Mouse (Mus musculus): ENCODE results near the gene S100a10.
"Not testable (repeated sequence)": the region's sequence is repeated elsewhere in the genome, so short reads cannot be mapped to it uniquely, and the experiment has no call there.

DNA sequence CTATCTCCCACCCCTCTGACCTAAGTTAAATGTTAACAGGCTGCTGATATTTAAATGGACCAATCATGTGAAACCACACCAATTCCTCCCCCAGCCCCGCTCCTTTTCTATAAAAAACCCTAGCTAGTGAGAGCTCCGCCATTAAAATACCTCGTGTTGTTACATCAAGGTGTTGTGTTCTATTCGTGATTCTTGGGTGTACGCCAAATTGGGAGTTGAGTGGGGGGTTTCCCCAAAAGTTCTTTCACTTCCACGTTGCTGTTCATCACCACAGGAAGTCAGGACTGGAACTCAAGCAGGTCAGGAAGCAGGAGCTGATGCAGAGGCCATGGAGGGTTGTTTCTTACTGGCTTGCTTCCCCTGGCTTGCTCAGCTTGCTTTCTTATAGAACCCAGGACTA is 10.7 kb upstream of the S100a10 start:
- TF ChIP-seq CTCF, EP300 (IDR thresholded peaks at IDR 0.05; ENCODE audit: low read depth): not testable (repeated sequence)

Measured in heart, postnatal 0 days (tissue).